Mouse (Mus musculus) G1E (cell line): ENCODE measurements around the gene Wnt10b.

Experiments
- CTCF ChIP-seq: IDR thresholded peaks from 2 replicates; pipeline ENCODE4 v1.5.1; 2012; ENCODE audit warnings: low read depth, low read length, inconsistent platforms, mixed read lengths
- GATA1 ChIP-seq: IDR thresholded peaks from 2 replicates; pipeline ENCODE4 v1.6.1; 2012; ENCODE audit warnings: borderline replicate concordance, low read length, inconsistent platforms, mixed read lengths
- GATA2 ChIP-seq: IDR thresholded peaks from 2 replicates; pipeline ENCODE4 v1.6.1; 2012; ENCODE audit warnings: low read depth, low read length, inconsistent platforms, borderline replicate concordance
- POLR2AphosphoS5 ChIP-seq: IDR thresholded peaks from 2 replicates; pipeline ENCODE4 v1.6.1; 2012; ENCODE audit warnings: low read depth, low read length, inconsistent platforms; ENCODE audit not compliant: insufficient replicate concordance
- TAL1 ChIP-seq: conservative IDR thresholded peaks from 2 replicates; pipeline ENCODE4 v1.6.1; 2012; ENCODE audit warnings: low read depth, low read length, inconsistent platforms, mixed read lengths

DNA sequence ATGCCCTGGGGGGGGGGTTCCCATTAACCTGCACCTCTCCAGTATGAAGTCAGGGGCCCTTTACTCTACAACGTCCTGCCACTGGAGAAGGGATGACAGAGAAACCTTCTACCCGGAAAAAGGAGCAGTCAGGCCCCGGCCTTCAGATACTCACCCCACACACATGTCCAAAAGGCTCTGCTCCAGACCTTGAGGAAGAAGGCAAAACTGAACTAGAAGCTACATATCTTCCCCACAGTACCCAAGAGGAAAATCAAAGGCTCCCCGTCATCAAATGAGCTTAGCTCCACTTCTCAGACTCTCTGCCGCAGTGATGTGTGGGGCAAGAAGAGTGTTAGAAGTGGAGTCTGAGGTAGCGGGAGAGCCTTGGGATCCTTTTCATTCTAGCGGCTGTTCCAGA, 51.2 kb downstream of the Wnt10b start:
- TF ChIP-seq CTCF (no peak), GATA1 (no peak), POLR2AphosphoS5 (no peak), GATA2 (no peak), TAL1 (no peak)
